Mouse (Mus musculus): Measurements from ENCODE around the gene Stk4.
A peak's percentile ranks its signal among the peaks of the same experiment; 100 is the strongest.

Stk4 gene

GRCm38 (mm10) chr2:164127297-164127696 is 57.2 kb downstream of the Stk4 start:
- peak; percentile 6 for DNase-seq (ENCODE audit: extremely low read depth, low read depth)

- no peak for DNase-seq (ENCODE audit: extremely low read depth, low read depth)
Measured at GRCm38 (mm10) chr2:164128576-164129411, 58.7 kb downstream of the Stk4 start.

- DNase-seq (ENCODE audit: extremely low read depth, low read depth), result no peak
Measured at GRCm38 (mm10) chr2:164131586-164131985, 61.5 kb downstream of the Stk4 start.

- no peak for DNase-seq (ENCODE audit: extremely low read depth, low read depth)
Measured at GRCm38 (mm10) chr2:164134563-164134962, 64.4 kb downstream of the Stk4 start.

GRCm38 (mm10) chr2:164135367-164135766 is 65.2 kb downstream of the Stk4 start:
- no peak for DNase-seq (ENCODE audit: extremely low read depth, low read depth)

GRCm38 (mm10) chr2:164136393-164136792 is 66.3 kb downstream of the Stk4 start:
- DNase-seq (ENCODE audit: extremely low read depth, low read depth), result no peak

- no peak for DNase-seq (ENCODE audit: extremely low read depth, low read depth)
Measured at GRCm38 (mm10) chr2:164137754-164138153, 67.6 kb downstream of the Stk4 start.

GRCm38 (mm10) chr2:164142021-164142420 is 71.9 kb downstream of the Stk4 start:
- DNase-seq (ENCODE audit: extremely low read depth, low read depth), result no peak

GRCm38 (mm10) chr2:164144025-164144424 is 73.9 kb downstream of the Stk4 start:
- DNase-seq (ENCODE audit: extremely low read depth, low read depth), result no peak

- DNase-seq (ENCODE audit: extremely low read depth, low read depth), result no peak
Measured at GRCm38 (mm10) chr2:164144541-164144940, 74.4 kb downstream of the Stk4 start.

GRCm38 (mm10) chr2:164146556-164146955 is 76.4 kb downstream of the Stk4 start:
- DNase-seq (ENCODE audit: extremely low read depth, low read depth), result no peak

- DNase-seq (ENCODE audit: extremely low read depth, low read depth), result no peak
Measured at GRCm38 (mm10) chr2:164150086-164150760, 80.1 kb downstream of the Stk4 start.

- DNase-seq (ENCODE audit: extremely low read depth, low read depth), result no peak
Measured at GRCm38 (mm10) chr2:164152341-164152740, 82.2 kb downstream of the Stk4 start.

- DNase-seq (ENCODE audit: extremely low read depth, low read depth), result no peak
Measured at GRCm38 (mm10) chr2:164154007-164154406, 83.9 kb downstream of the Stk4 start.

GRCm38 (mm10) chr2:164156158-164156557 is 86.0 kb downstream of the Stk4 start:
- DNase-seq (ENCODE audit: extremely low read depth, low read depth), result no peak

GRCm38 (mm10) chr2:164158838-164159237 is 88.7 kb downstream of the Stk4 start:
- no peak for DNase-seq (ENCODE audit: extremely low read depth, low read depth)

GRCm38 (mm10) chr2:164161515-164162055 is 91.5 kb downstream of the Stk4 start:
- no peak for DNase-seq (ENCODE audit: extremely low read depth, low read depth)

- no peak for DNase-seq (ENCODE audit: extremely low read depth, low read depth)
Measured at GRCm38 (mm10) chr2:164164941-164165340, 94.8 kb downstream of the Stk4 start.

- no peak for DNase-seq (ENCODE audit: extremely low read depth, low read depth)
Measured at GRCm38 (mm10) chr2:164167752-164168570, 97.8 kb downstream of the Stk4 start.

- DNase-seq (ENCODE audit: extremely low read depth, low read depth), result no peak
Measured at GRCm38 (mm10) chr2:164168571-164168946, 98.4 kb downstream of the Stk4 start.

GRCm38 (mm10) chr2:164170326-164170725 is 100.2 kb downstream of the Stk4 start:
- no peak for DNase-seq (ENCODE audit: extremely low read depth, low read depth)

GRCm38 (mm10) chr2:164170902-164171301 is 100.8 kb downstream of the Stk4 start, which contains the start of gene Kcns1:
Gene Kcns1, minus strand, starts transcription at chr2:164171113.
- DNase-seq (ENCODE audit: extremely low read depth, low read depth), result no peak

Measured in MEL-GATA-1-ER (cell line).